Mouse (Mus musculus): ENCODE measurements around the gene Tmem190.

- TF ChIP-seq POLR2A (IDR thresholded peaks at IDR 0.05; ENCODE audit: low read depth, low read length) (peak; percentile 44), CTCF (IDR thresholded peaks at IDR 0.05; ENCODE audit: borderline replicate concordance, insufficient read depth, low read length) (no peak)
Observed at GRCm38 (mm10) chr7:4776861-4777830, 5.6 kb upstream of the Tmem190 start.
